Mouse (Mus musculus) ES-E14 (cell line): ENCODE results near the gene Gimap8.

Source experiments
- HCFC1 ChIP-seq: IDR thresholded peaks from 2 replicates; pipeline ENCODE4 v1.6.1; 2012; ENCODE audit warnings: low read length, inconsistent platforms, borderline replicate concordance; ENCODE audit not compliant: insufficient read depth
- MAFK ChIP-seq: IDR thresholded peaks from 2 replicates; pipeline ENCODE4 v1.6.1; 2014; ENCODE audit warnings: mild to moderate bottlenecking, low read depth, low read length, inconsistent platforms; ENCODE audit not compliant: insufficient read depth

DNA sequence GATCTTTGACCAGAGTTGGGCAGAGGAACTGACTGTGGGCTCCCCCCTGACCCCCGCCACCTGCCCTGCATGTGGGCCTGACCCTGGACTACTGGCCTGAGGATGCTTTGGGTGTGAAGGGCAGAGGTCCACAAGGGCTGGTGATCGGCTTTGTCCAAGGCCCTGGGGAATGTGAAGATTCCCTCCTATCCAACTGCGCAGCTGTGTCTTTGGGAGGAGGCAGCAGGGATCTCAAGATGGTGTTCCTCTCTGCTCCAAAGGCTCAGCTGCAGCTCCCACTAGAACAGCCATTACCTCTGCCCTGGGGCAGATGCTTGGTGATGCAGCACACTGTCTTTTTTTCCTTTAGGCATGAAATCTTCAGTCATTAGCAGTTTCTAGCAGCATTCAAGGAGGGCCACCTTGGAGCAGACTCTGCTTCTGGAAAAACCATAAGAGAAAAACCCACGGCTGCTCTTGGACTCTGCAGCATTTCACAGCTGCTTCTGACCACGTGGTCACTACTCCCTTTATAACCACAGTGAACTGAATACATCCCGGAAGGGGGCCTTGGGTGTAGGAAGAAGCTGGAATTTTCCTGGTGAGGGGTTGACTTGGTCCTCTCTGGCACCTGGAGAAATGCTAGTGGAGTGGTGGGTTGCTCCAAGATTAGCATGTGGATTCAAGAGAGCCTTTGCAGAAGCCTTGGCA, 9.1 kb upstream of the Gimap8 start:
- TF ChIP-seq MAFK (no peak), HCFC1 (no peak)
